In genomic region chr1:61928131-61928761, GRCm38 (mm10) we compare ENCODE assay signal across 15 mouse cellular contexts.
DNase-seq lines count a peak whose midpoint lies in the region; ATAC-seq lines count a peak whose summit lies in the region.
"Had no signal": no experiment of that assay in that cellular context is flagged by ENCODE, and none has a peak within 500 bp of the region (broad histone marks: within the 10 kb centered on the region; RNA-seq: fewer than 3 reads in every experiment).

No protein-coding gene starts in this region.

- H3K4me3 ChIP-seq in hindbrain, embryonic 16.5 days (ENCODE audit: low read length) = no peak overlapping the region
- H3K4me3 ChIP-seq in hindbrain, embryonic 14.5 days (replicated peaks; ENCODE audit: low read length) = no peak overlapping the region
- no peak overlapping the region for H3K4me3 ChIP-seq in limb, embryonic 12.5 days (replicated peaks)
- H3K4me3 ChIP-seq: erythroblast, embryonic 14.5 days; midbrain, embryonic 12.5 days had no signal

- H3K27ac ChIP-seq in hindbrain, embryonic 16.5 days (ENCODE audit: low read depth, low read length) = no peak overlapping the region
- no peak overlapping the region for H3K27ac ChIP-seq in hindbrain, embryonic 14.5 days
- 0 out of 2 replicates have a peak overlapping the region, but pooled peaks have one; percentile 4 for H3K27ac ChIP-seq in limb, embryonic 12.5 days
- H3K27ac ChIP-seq: kidney, postnatal 0 days; midbrain, embryonic 12.5 days had no signal

- no peaks in the 10 kb centered on the region for H3K27me3 ChIP-seq in hindbrain, embryonic 16.5 days (replicated peaks; ENCODE audit: control insufficient read depth, insufficient read depth, low read length)
- H3K27me3 ChIP-seq in hindbrain, embryonic 14.5 days (ENCODE audit: control insufficient read depth, insufficient read depth, low read length) = no peaks in the 10 kb centered on the region
- no peaks in the 10 kb centered on the region for H3K27me3 ChIP-seq in limb, embryonic 12.5 days
- H3K27me3 ChIP-seq: midbrain, embryonic 12.5 days had no signal

- ATAC-seq in hindbrain, embryonic 16.5 days = 0 out of 2 replicates have a peak, but pooled peaks have one; percentile 11
- ATAC-seq in hindbrain, embryonic 14.5 days (ENCODE audit: low FRiP score) = no peak
- peak; percentile 75 for ATAC-seq in limb, embryonic 12.5 days (ENCODE audit: insufficient number of reproducible peaks, insufficient read depth, low FRiP score, low TSS enrichment, low read depth)
- ATAC-seq: activated CD4-positive, CD25-positive, alpha-beta regulatory T cell, adult 4 months had no signal

- no peak overlapping the region for H3K9ac ChIP-seq in hindbrain, embryonic 16.5 days (ENCODE audit: low read depth, low read length)
- no peak overlapping the region for H3K9ac ChIP-seq in hindbrain, embryonic 14.5 days
- H3K9ac ChIP-seq in limb, embryonic 12.5 days (replicated peaks) = no peak overlapping the region
- H3K9ac ChIP-seq: midbrain, embryonic 12.5 days had no signal

- no peaks in the 10 kb centered on the region for H3K9me3 ChIP-seq in hindbrain, embryonic 16.5 days (ENCODE audit: control insufficient read depth, low read length)
- no peaks in the 10 kb centered on the region for H3K9me3 ChIP-seq in hindbrain, embryonic 14.5 days (ENCODE audit: control insufficient read depth, low read length)
- no peaks in the 10 kb centered on the region for H3K9me3 ChIP-seq in limb, embryonic 12.5 days
- H3K9me3 ChIP-seq: midbrain, embryonic 12.5 days had no signal

- H3K36me3 ChIP-seq in hindbrain, embryonic 16.5 days (ENCODE audit: control insufficient read depth, insufficient read depth, low read length) = no peaks in the 10 kb centered on the region
- H3K36me3 ChIP-seq in hindbrain, embryonic 14.5 days (replicated peaks; ENCODE audit: control insufficient read depth, insufficient read depth) = no peaks in the 10 kb centered on the region
- no peaks in the 10 kb centered on the region for H3K36me3 ChIP-seq in limb, embryonic 12.5 days
- H3K36me3 ChIP-seq: midbrain, embryonic 12.5 days had no signal

- H3K4me1 ChIP-seq in hindbrain, embryonic 16.5 days (ENCODE audit: control insufficient read depth, insufficient read depth, low read depth, low read length) = peaks cover 6% of the 10 kb centered on the region; the same call in 1 of the 2 replicates
- 0 out of 2 replicates have a peak, but pooled peaks cover 9% of the 10 kb centered on the region for H3K4me1 ChIP-seq in hindbrain, embryonic 14.5 days (replicated peaks; ENCODE audit: control insufficient read depth, insufficient read depth, low read length)
- H3K4me1 ChIP-seq in limb, embryonic 12.5 days (replicated peaks) = peaks cover 35% of the 10 kb centered on the region

- no peak for DNase-seq in hindbrain, embryonic 14.5 days (ENCODE audit: low spot score)
- DNase-seq in lung, postnatal 36 days = peak; percentile 16
- DNase-seq in lung, postnatal 25 days (ENCODE audit: low spot score) = no peak
- DNase-seq in brain, adult 2 months (ENCODE audit: low read depth, low spot score) = peak; percentile 10
- no peak for DNase-seq in kidney, postnatal 36 days
- DNase-seq: cerebellum, adult 18-20 months; layer of hippocampus, postnatal 36 days; lung, postnatal 10 days had no signal

- no peak overlapping the region for H3K4me2 ChIP-seq in hindbrain, embryonic 16.5 days (ENCODE audit: low read length)
- no peak overlapping the region for H3K4me2 ChIP-seq in hindbrain, embryonic 14.5 days (replicated peaks)
- H3K4me2 ChIP-seq in limb, embryonic 12.5 days = no peak overlapping the region
- H3K4me2 ChIP-seq: liver, embryonic 11.5 days; midbrain, embryonic 12.5 days had no signal

- WGBS in hindbrain, embryonic 16.5 days = 37% methylated on average over 7 of the region's 7 CpGs
- 42% methylated on average over 7 of the region's 7 CpGs for WGBS in hindbrain, embryonic 14.5 days
- WGBS in limb, embryonic 12.5 days = 17% methylated on average over 7 of the region's 7 CpGs

Comparison
In these comparisons a context has a peak if more than half of its experiments do, and no peak if none do; other contexts are left out.
1. DNase-seq: peak in lung, postnatal 36 days (single experiment) and brain, adult 2 months (single experiment); none in hindbrain, embryonic 14.5 days (single experiment), lung, postnatal 25 days (single experiment) and kidney, postnatal 36 days (0 of 2).